Mouse (Mus musculus) bone marrow, adult 2 months (tissue): ENCODE measurements around the gene Vmn1r10.

Source experiments
- CTCF ChIP-seq: fragments of 200-500 bp; IDR thresholded peaks from 2 replicates; pipeline ENCODE4 v1.5.1; 2011; ENCODE audit warnings: low read length, control low read depth; ENCODE audit not compliant: control insufficient read depth, insufficient read depth
- POLR2A ChIP-seq: fragments of 200-500 bp; IDR thresholded peaks from 2 replicates; pipeline ENCODE4 v1.6.1; 2011; ENCODE audit warnings: low read depth, mild to moderate bottlenecking, control low read depth, low read length, borderline replicate concordance; ENCODE audit not compliant: control insufficient read depth

GRCm38 (mm10) chr6:57133155-57133554 lies 23.9 kb downstream of the Vmn1r10 start, which contains the start of gene Vmn1r11:
- TF ChIP-seq POLR2A = no peak
- no peak for TF ChIP-seq CTCF
